Mouse (Mus musculus): ENCODE data around the gene Rps6kb2. TPM values are rescaled to one million over a fixed set of nuclear protein-coding genes. Genes with fewer than 3 reads are reported as not detected.

Gene Rps6kb2
- polyA plus RNA-seq, 1 experiment from 2014 or later = 59.7 TPM

- Histone ChIP-seq H3K9ac (no peak overlapping the region), H3K27ac (no peak overlapping the region), H3K36me3 (no peaks in the 10 kb centered on the region), H3K9me3 (no peaks in the 10 kb centered on the region), H3K4me3 (no peak overlapping the region), H3K4me2 (replicated peaks) (no peak overlapping the region), H3K4me1 (peaks cover 13% of the 10 kb centered on the region; the same call in 1 of the 2 replicates), H3K27me3 (no peaks in the 10 kb centered on the region)
- 56% methylated on average over 15 of the region's 15 CpGs for WGBS
- no peak for ATAC-seq (ENCODE audit: insufficient number of reproducible peaks, insufficient read depth, low FRiP score, low TSS enrichment)
Observed at GRCm38 (mm10) chr19:4184976-4185975, 22.1 kb upstream of the Rps6kb2 start.

- no peak overlapping the region for H3K27ac ChIP-seq
- H3K4me2 ChIP-seq (replicated peaks) = no peak overlapping the region
- peaks cover 13% of the 10 kb centered on the region; the same call in 1 of the 2 replicates for H3K4me1 ChIP-seq
- H3K9ac ChIP-seq = no peak overlapping the region
- no peak overlapping the region for H3K4me3 ChIP-seq
- H3K9me3 ChIP-seq = no peaks in the 10 kb centered on the region
- ATAC-seq (ENCODE audit: insufficient number of reproducible peaks, insufficient read depth, low FRiP score, low TSS enrichment) = no peak
- H3K36me3 ChIP-seq = no peaks in the 10 kb centered on the region
- 65% methylated on average over 2 of the region's 2 CpGs for WGBS
- H3K27me3 ChIP-seq = no peaks in the 10 kb centered on the region
Observed at GRCm38 (mm10) chr19:4183689-4184088, 20.5 kb upstream of the Rps6kb2 start.

DNA sequence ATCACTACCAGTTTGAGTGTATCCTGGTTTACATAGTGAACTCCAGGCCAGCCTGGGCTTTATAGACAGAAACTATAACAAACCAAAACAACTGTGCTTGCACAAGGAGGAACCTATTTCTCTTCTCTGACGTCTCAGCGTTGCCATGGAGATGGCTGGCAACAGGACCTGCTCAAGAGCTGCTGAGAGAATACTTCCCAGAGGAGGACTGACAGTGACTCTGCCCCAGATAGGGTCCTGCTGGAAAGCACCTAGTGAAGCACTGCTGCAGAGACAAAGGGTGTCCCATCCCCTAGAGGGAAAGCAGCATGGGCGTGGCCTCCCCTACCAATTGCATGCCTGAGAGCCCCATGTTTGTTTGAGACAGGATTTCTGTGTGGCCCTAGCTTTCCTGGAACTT is 18.7 kb upstream of the Rps6kb2 start:
- WGBS = 39% methylated on average over 3 of the region's 3 CpGs
- ATAC-seq (ENCODE audit: insufficient number of reproducible peaks, insufficient read depth, low FRiP score, low TSS enrichment) = no peak
- no peak overlapping the region for H3K4me2 ChIP-seq (replicated peaks)

DNA sequence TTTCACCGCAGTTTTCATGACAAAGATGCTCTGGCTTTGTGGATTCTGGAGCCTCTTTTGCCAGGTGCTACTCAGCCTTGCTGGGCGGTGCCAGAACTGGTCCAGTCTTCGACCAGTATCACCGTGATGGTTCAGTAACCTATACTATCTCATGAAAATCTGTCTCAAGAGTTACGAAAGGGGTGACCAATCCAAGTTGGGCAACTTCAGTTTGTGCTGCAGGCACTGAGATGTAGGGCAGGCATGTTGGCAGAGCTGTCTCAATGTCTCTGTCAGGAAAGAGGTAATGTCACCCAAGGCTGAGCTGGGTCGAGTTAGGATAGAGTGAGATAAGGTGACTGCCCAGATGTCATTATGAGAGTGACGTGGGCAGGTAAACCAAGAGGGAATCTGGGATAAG is 17.3 kb upstream of the Rps6kb2 start:
- H3K9me3 ChIP-seq = no peaks in the 10 kb centered on the region
- no peak for ATAC-seq (ENCODE audit: insufficient number of reproducible peaks, insufficient read depth, low FRiP score, low TSS enrichment)
- H3K27ac ChIP-seq = no peak overlapping the region

More for the DNA sequence above, 18.7 kb upstream of the Rps6kb2 start:
- no peak overlapping the region for H3K4me3 ChIP-seq
- H3K27me3 ChIP-seq = no peaks in the 10 kb centered on the region
- H3K4me1 ChIP-seq = peaks cover 13% of the 10 kb centered on the region; the same call in 1 of the 2 replicates
- H3K36me3 ChIP-seq = no peaks in the 10 kb centered on the region
- no peak overlapping the region for H3K9ac ChIP-seq
- H3K9me3 ChIP-seq = no peaks in the 10 kb centered on the region
- no peak overlapping the region for H3K27ac ChIP-seq

DNA sequence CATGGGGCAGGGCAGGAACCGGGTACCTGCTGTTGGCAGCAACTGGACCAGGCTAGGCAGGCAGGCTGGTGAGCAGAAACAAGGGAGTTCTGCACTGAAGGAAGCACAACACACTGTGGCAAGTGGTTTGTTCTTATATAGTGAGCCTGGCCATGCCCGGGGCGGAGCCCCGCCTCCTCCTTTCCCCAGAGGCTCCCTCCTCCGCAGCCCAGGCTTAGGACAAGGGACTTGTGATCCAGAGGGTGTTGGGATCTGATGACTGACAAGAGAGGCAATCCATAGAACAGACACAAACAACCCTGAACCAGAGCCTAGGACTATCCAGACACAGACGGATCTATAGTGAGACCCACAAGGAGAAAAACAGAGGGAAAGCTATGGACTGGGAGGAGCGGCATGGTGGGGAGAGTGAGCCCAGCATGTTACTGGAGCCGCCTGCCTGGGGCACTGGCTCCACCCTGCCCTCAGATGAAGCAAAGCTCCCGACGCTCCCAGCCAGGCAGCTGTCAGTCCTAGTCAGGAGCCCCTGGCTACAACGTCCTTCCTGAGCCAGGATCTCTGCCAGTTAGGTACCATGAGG is 12.3 kb upstream of the Rps6kb2 start, which contains the start of gene Carns1:
TSS of gene Carns1 (minus strand) at position 112 of the 580 bp plus-strand sequence.
- no peak within 1 kb of the TSS for H3K9ac ChIP-seq
- H3K27ac ChIP-seq = no peak within 1 kb of the TSS
- peak within 1 kb of the TSS; percentile 33 for H3K4me2 ChIP-seq (replicated peaks)
- H3K27me3 ChIP-seq = no peaks in the 10 kb centered on the region
- H3K4me1 ChIP-seq = peaks cover 9% of the 10 kb centered on the region; the same call in 1 of the 2 replicates
- H3K9me3 ChIP-seq = no peaks in the 10 kb centered on the region
- WGBS = 3% methylated on average over 11 of the region's 11 CpGs
- peak; percentile 53; the same call in 1 of the 2 replicates for ATAC-seq (ENCODE audit: insufficient number of reproducible peaks, insufficient read depth, low FRiP score, low TSS enrichment)
- no peaks in the 10 kb centered on the region for H3K36me3 ChIP-seq
- H3K4me3 ChIP-seq = no peak within 1 kb of the TSS

More for the DNA sequence above, 17.3 kb upstream of the Rps6kb2 start:
- no peaks in the 10 kb centered on the region for H3K27me3 ChIP-seq
- H3K36me3 ChIP-seq = no peaks in the 10 kb centered on the region
- peaks cover 9% of the 10 kb centered on the region for H3K4me1 ChIP-seq
- no peak overlapping the region for H3K4me3 ChIP-seq
- H3K9ac ChIP-seq = no peak overlapping the region
- WGBS = 87% methylated on average over 7 of the region's 7 CpGs
- no peak overlapping the region for H3K4me2 ChIP-seq (replicated peaks)

GRCm38 (mm10) chr19:4172925-4173324 is 9.8 kb upstream of the Rps6kb2 start:
- no peaks in the 10 kb centered on the region for H3K27me3 ChIP-seq
- 54% methylated on average over 11 of the region's 11 CpGs for WGBS
- H3K4me2 ChIP-seq (replicated peaks) = no peak overlapping the region
- peaks cover 14% of the 10 kb centered on the region; the same call in 1 of the 2 replicates for H3K4me1 ChIP-seq
- H3K36me3 ChIP-seq = no peaks in the 10 kb centered on the region
- ATAC-seq (ENCODE audit: insufficient number of reproducible peaks, insufficient read depth, low FRiP score, low TSS enrichment) = no peak
- H3K4me3 ChIP-seq = no peak overlapping the region
- no peaks in the 10 kb centered on the region for H3K9me3 ChIP-seq
- H3K9ac ChIP-seq = peak overlapping the region; percentile 4; the same call in 1 of the 2 replicates
- no peak overlapping the region for H3K27ac ChIP-seq

GRCm38 (mm10) chr19:4171393-4172290 is 8.5 kb upstream of the Rps6kb2 start:
- Histone ChIP-seq H3K36me3 (no peaks in the 10 kb centered on the region), H3K4me2 (replicated peaks) (no peak overlapping the region), H3K4me1 (peaks cover 14% of the 10 kb centered on the region; the same call in 1 of the 2 replicates), H3K27ac (0 out of 2 replicates have a peak overlapping the region, but pooled peaks have one; percentile 4), H3K4me3 (no peak overlapping the region), H3K27me3 (no peaks in the 10 kb centered on the region), H3K9me3 (no peaks in the 10 kb centered on the region), H3K9ac (0 out of 2 replicates have a peak overlapping the region, but pooled peaks have one; percentile 9)
- ATAC-seq (ENCODE audit: insufficient number of reproducible peaks, insufficient read depth, low FRiP score, low TSS enrichment) = no peak
- WGBS = 58% methylated on average over 13 of the region's 13 CpGs

DNA sequence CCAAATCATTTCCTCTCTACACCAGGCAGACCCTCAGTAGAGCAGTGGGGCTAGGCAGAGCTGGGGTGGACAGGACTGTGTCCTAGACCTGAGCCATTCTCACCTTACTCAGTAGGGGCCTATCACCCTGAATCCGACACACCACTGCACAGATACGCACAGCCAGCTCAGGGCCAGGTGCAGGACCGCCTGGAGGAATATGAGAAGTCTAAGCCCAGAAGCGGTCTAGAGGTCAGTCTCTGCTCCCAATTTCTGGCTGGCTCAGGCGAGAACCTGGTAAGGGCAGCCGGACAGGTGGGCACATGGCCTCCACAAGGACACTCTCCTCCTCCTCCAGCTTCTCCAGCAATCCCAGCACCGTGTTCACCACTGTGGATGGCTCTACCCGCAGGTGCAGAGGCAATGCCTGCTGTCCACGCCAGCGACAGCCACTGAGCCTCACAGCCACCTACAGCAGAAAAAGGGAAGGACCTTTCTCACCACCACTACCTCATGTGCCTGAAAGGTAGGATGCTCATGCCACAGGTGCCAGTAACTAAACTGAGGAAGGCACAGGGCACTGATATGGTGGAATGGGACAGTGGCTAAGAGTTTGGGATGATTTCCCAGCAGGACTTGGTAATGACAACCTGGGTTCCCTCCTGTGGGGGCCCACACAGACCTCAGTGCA is 7.7 kb upstream of the Rps6kb2 start:
- 86% methylated on average over 10 of the region's 10 CpGs for WGBS
- Histone ChIP-seq H3K4me3 (no peak overlapping the region), H3K36me3 (no peaks in the 10 kb centered on the region), H3K4me1 (peaks cover 14% of the 10 kb centered on the region; the same call in 1 of the 2 replicates), H3K9me3 (no peaks in the 10 kb centered on the region), H3K27me3 (no peaks in the 10 kb centered on the region), H3K9ac (no peak overlapping the region), H3K4me2 (replicated peaks) (no peak overlapping the region), H3K27ac (0 out of 2 replicates have a peak overlapping the region, but pooled peaks have one; percentile 4)
- no peak for ATAC-seq (ENCODE audit: insufficient number of reproducible peaks, insufficient read depth, low FRiP score, low TSS enrichment)

- Histone ChIP-seq H3K4me1 (peaks cover 9% of the 10 kb centered on the region; the same call in 1 of the 2 replicates), H3K4me2 (replicated peaks) (peak overlapping the region; percentile 84), H3K27me3 (no peaks in the 10 kb centered on the region), H3K9ac (peak overlapping the region; percentile 73), H3K27ac (peak overlapping the region; percentile 78), H3K9me3 (no peaks in the 10 kb centered on the region), H3K4me3 (peak overlapping the region; percentile 41), H3K36me3 (no peaks in the 10 kb centered on the region)
- peak; percentile 53 for ATAC-seq (ENCODE audit: insufficient number of reproducible peaks, insufficient read depth, low FRiP score, low TSS enrichment)
- WGBS = 9% methylated on average over 27 of the region's 27 CpGs
Observed at GRCm38 (mm10) chr19:4169810-4170209, 6.7 kb upstream of the Rps6kb2 start.

GRCm38 (mm10) chr19:4169378-4169784 is 6.2 kb upstream of the Rps6kb2 start:
- H3K4me1 ChIP-seq = peaks cover 9% of the 10 kb centered on the region; the same call in 1 of the 2 replicates

More at GRCm38 (mm10) chr19:4169378-4169784, 6.2 kb upstream of the Rps6kb2 start:
- under 1% methylated on average over 42 of the region's 43 CpGs for WGBS
- no peaks in the 10 kb centered on the region for H3K27me3 ChIP-seq
- H3K4me2 ChIP-seq (replicated peaks) = peak overlapping the region; percentile 84
- H3K4me3 ChIP-seq = peak overlapping the region; percentile 41
- H3K36me3 ChIP-seq = no peaks in the 10 kb centered on the region
- H3K9ac ChIP-seq = peak overlapping the region; percentile 73
- H3K9me3 ChIP-seq = no peaks in the 10 kb centered on the region
- peak overlapping the region; percentile 78 for H3K27ac ChIP-seq
- ATAC-seq (ENCODE audit: insufficient number of reproducible peaks, insufficient read depth, low FRiP score, low TSS enrichment) = peak; percentile 91
